Mouse (Mus musculus): ENCODE data around the gene Phf2. TPM values are rescaled to one million over a fixed set of nuclear protein-coding genes. Genes with fewer than 3 reads are reported as not detected.
"Not testable (repeated sequence)": the region's sequence is repeated elsewhere in the genome, so short reads cannot be mapped to it uniquely, and the experiment has no call there.

Phf2 gene
- total and polyA plus RNA-seq, 3 experiments, result 12.9 to 33.9 (median 30.0) TPM

DNA sequence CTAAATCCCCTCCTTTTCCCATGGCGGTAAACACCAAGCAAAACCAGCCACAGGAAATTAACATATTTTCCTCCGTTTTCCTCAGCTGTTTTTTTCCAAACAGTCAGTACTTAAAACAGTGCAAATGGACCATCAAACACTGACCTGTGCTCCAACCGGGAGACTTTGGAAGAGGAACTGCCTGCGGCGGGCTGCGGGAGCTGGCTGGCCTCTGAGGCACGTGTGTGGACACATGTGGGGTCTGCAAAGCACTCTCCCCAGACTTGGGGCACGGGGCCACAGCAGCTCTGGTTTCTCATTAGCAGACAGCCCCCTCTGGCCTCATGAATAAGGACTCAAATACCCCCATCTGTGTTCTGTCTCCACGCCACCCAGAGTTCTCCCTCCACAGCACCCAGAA is 59.9 kb downstream of the Phf2 start:
- intact Hi-C loops (cut with DNase I), result no loop called here
- no peaks in the 10 kb centered on the region for H3K79me2 ChIP-seq (replicated peaks; ENCODE audit: control insufficient read depth, insufficient read depth, low read length)
- no peak for DNase-seq

DNA sequence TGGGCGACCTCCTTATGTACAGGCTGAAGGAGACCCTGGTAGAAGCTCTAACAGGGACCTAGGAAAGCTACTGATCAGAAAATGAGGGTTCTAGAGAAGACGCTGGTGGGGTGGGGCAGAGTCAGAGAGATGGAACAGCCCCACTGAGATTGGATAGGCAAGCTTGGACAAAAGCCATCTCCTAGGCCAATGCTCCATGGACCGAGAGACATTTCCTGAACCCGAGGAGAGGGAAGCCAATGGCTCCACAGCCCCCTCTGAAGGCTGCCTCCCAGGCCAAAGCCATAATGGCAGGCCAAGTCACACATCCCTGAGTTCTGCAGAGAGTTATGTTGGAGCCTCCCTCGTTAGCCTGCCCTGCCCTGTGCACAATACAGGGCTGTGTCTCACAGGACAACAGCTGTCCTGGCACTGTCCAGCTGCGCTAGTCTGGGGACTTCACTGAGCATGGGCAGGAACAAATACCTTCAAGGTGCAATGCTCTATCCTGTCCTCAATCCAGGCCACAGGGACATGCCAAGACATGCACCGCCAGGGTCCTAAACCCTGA is 60.6 kb downstream of the Phf2 start:
- H3K4me1 ChIP-seq (ENCODE audit: control insufficient read depth, insufficient read depth, low read length), result no peaks in the 10 kb centered on the region
- intact Hi-C loops (cut with DNase I), result no loop called here
- no peaks in the 10 kb centered on the region for H3K79me2 ChIP-seq (replicated peaks; ENCODE audit: control insufficient read depth, insufficient read depth, low read length)
- TF ChIP-seq EP300 (IDR thresholded peaks at IDR 0.05; ENCODE audit: insufficient read depth, low read depth, low read length), result no peak
- TF ChIP-seq CTCF (IDR thresholded peaks at IDR 0.05), result no peak
- no peak for TF ChIP-seq POLR2A (IDR thresholded peaks at IDR 0.05; ENCODE audit: insufficient read depth, low read depth, low read length)
- H3K9ac ChIP-seq (ENCODE audit: low read depth, low read length), result no peak overlapping the region
- H3K27ac ChIP-seq, result no peak overlapping the region
- H3K27me3 ChIP-seq (ENCODE audit: control insufficient read depth, insufficient read depth, low read length), result no peaks in the 10 kb centered on the region
- 74% methylated on average over 7 of the region's 7 CpGs for WGBS
- H3K4me3 ChIP-seq, result no peak overlapping the region
- DNase-seq, result no peak
- no peaks in the 10 kb centered on the region for H3K36me3 ChIP-seq (ENCODE audit: control insufficient read depth, insufficient read depth, low read length)

More for the DNA sequence above, 59.9 kb downstream of the Phf2 start:
- Histone ChIP-seq H3K4me3 (no peak overlapping the region), H3K27me3 (ENCODE audit: control insufficient read depth, insufficient read depth, low read length) (no peaks in the 10 kb centered on the region), H3K4me1 (ENCODE audit: control insufficient read depth, insufficient read depth, low read length) (no peaks in the 10 kb centered on the region), H3K9ac (ENCODE audit: low read depth, low read length) (no peak overlapping the region), H3K36me3 (ENCODE audit: control insufficient read depth, insufficient read depth, low read length) (no peaks in the 10 kb centered on the region), H3K27ac (no peak overlapping the region)
- TF ChIP-seq EP300 (IDR thresholded peaks at IDR 0.05; ENCODE audit: insufficient read depth, low read depth, low read length), result no peak
- TF ChIP-seq POLR2A (IDR thresholded peaks at IDR 0.05; ENCODE audit: insufficient read depth, low read depth, low read length), result no peak
- TF ChIP-seq CTCF (IDR thresholded peaks at IDR 0.05), result no peak
- 77% methylated on average over 9 of the region's 9 CpGs for whole genome bisulfite sequencing

DNA sequence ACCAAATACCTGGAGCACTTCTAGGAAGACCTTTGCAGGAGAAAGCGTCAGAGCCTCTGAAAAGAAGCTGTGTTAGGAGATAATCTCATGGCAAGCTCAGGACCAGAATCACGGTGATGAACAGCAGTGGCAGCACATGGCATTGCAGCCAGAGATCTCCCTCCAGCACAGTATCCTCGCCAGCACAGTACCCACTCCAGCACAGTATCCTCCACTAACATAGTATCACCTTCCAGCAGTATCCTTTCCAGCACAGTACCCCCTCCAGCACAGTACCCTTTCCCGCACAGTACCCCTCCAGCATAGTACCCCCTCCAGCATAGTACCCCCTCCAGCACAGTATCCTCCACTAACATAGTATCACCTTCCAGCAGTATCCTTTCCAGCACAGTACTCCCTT is 61.3 kb downstream of the Phf2 start:
- H3K27ac ChIP-seq; H3K9ac ChIP-seq (ENCODE audit: low read depth, low read length); DNase-seq; H3K79me2 ChIP-seq (replicated peaks; ENCODE audit: control insufficient read depth, insufficient read depth, low read length); H3K4me3 ChIP-seq; H3K4me1 ChIP-seq (ENCODE audit: control insufficient read depth, insufficient read depth, low read length); intact Hi-C loops (cut with DNase I); H3K27me3 ChIP-seq (ENCODE audit: control insufficient read depth, insufficient read depth, low read length); H3K36me3 ChIP-seq (ENCODE audit: control insufficient read depth, insufficient read depth, low read length): not testable (repeated sequence)
- WGBS, result 88% methylated on average over 4 of the region's 4 CpGs

DNA sequence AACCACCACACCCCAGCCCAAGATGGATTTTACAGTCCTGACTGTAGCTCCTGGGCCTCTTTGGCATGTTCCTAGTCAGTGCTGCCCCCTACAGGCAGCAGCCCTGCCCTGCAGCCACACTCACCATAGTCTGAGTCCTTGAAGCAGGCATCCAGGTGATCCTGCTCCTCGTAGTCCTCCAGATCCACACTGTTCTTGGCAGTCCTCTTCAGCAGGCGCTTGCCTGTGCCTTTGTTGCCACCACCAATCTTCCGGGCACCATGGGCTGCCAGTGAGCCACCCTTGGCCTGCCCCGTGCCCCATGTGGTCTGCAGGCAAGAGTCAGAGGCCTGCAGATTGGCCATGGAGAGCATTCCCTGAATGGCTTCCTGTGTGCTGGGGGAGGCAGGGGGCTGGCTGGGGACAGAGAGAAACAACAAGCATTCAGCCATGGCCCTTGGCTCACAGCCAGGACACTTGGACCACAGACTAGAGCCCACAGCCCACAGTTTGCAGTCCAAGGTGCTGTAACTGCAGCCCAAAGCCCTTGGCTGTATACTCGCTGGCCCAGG is 63.4 kb downstream of the Phf2 start:
- Histone ChIP-seq H3K27me3 (ENCODE audit: control insufficient read depth, insufficient read depth, low read length) (no peaks in the 10 kb centered on the region), H3K9ac (ENCODE audit: low read depth, low read length) (no peak overlapping the region), H3K4me3 (no peak overlapping the region), H3K79me2 (replicated peaks; ENCODE audit: control insufficient read depth, insufficient read depth, low read length) (no peaks in the 10 kb centered on the region), H3K4me1 (ENCODE audit: control insufficient read depth, insufficient read depth, low read length) (no peaks in the 10 kb centered on the region), H3K36me3 (ENCODE audit: control insufficient read depth, insufficient read depth, low read length) (no peaks in the 10 kb centered on the region), H3K27ac (no peak overlapping the region)
- intact Hi-C loops (cut with DNase I), result no loop called here
- WGBS, result 68% methylated on average over 5 of the region's 5 CpGs
- TF ChIP-seq EP300 (IDR thresholded peaks at IDR 0.05; ENCODE audit: insufficient read depth, low read depth, low read length), result no peak
- peak; percentile 95 for TF ChIP-seq CTCF (IDR thresholded peaks at IDR 0.05)
- peak; percentile 43 to 70 for DNase-seq

DNA sequence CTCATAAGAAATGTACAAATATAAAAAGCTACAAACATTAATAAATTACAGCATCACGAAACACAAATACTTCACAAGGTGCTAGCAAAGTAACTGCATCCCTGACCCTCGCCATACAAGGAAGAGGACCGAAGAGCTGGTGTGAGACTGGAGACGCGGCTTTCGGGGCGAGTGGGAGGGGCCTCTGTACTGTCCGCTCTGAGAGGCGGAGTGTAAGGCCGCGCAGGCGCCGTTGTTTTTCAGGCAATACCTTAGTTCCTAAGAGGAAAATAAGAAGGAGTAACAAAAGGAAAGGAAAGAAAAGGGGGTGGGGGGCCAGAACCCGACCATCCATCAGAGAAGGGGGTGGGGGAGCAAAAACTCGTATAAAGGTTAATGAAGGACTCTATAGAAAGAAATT is 68.7 kb downstream of the Phf2 start:
- H3K79me2 ChIP-seq (replicated peaks; ENCODE audit: control insufficient read depth, insufficient read depth, low read length), result no peaks in the 10 kb centered on the region
- no peaks in the 10 kb centered on the region for H3K27me3 ChIP-seq (ENCODE audit: control insufficient read depth, insufficient read depth, low read length)
- TF ChIP-seq CTCF (IDR thresholded peaks at IDR 0.05), result no peak
- TF ChIP-seq EP300 (IDR thresholded peaks at IDR 0.05; ENCODE audit: insufficient read depth, low read depth, low read length), result no peak
- TF ChIP-seq POLR2A (IDR thresholded peaks at IDR 0.05; ENCODE audit: insufficient read depth, low read depth, low read length), result no peak
- 78% methylated on average over 15 of the region's 15 CpGs for WGBS
- H3K4me1 ChIP-seq (ENCODE audit: control insufficient read depth, insufficient read depth, low read length), result no peaks in the 10 kb centered on the region
- no peak overlapping the region for H3K9ac ChIP-seq (ENCODE audit: low read depth, low read length)
- no peaks in the 10 kb centered on the region for H3K36me3 ChIP-seq (ENCODE audit: control insufficient read depth, insufficient read depth, low read length)
- no peak overlapping the region for H3K4me3 ChIP-seq
- intact Hi-C loops (cut with DNase I), result loop anchor here (5.0 kb wide), 1 partner anchor 195 kb away; no protein-coding TSS in a partner anchor
- no peak overlapping the region for H3K27ac ChIP-seq
- no peak for DNase-seq

DNA sequence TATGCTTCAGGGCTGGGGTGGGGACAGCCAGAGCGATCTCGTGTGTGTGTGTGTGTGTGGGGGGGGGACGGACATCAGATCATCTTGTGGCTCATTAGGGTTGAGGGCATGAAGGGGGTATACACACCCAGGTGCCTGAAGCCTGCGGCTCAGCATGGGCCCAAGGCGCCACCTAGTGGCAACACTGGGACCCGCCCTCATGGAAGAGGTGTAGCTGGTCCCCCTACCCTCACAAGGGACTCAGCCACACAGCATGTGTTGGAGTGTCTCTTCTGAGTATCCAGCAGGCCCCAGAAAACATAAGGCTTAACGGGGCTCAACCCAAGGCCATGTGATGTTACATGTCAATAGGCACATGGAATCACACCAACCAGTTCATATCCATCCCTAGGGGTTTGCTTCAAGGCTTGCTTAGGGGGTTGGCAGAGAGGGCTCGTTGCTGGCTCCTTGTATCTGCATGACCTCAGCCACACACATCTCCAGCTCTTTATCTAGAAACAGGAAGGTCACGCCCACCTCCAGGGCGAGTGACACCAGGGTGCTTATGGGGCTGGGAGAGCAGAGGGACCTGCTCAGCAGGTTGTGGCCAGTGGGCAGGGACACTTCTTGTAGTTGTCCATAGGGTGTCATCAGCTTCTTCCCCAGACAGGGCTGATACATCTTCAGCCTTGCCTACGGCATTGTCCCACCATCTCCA is 69.9 kb downstream of the Phf2 start:
- Histone ChIP-seq H3K4me1 (ENCODE audit: control insufficient read depth, insufficient read depth, low read length) (no peaks in the 10 kb centered on the region), H3K36me3 (ENCODE audit: control insufficient read depth, insufficient read depth, low read length) (no peaks in the 10 kb centered on the region), H3K9ac (ENCODE audit: low read depth, low read length) (no peak overlapping the region), H3K27ac (no peak overlapping the region), H3K79me2 (replicated peaks; ENCODE audit: control insufficient read depth, insufficient read depth, low read length) (no peaks in the 10 kb centered on the region), H3K27me3 (ENCODE audit: control insufficient read depth, insufficient read depth, low read length) (no peaks in the 10 kb centered on the region), H3K4me3 (no peak overlapping the region)
- peak; percentile 51 to 77 for DNase-seq
- 27% methylated on average over 11 of the region's 11 CpGs for WGBS
- intact Hi-C loops (cut with DNase I), result loop anchor here (1.0 to 5.0 kb wide), 2 partner anchors 148 to 196 kb away; no protein-coding TSS in a partner anchor
- no peak for TF ChIP-seq POLR2A (IDR thresholded peaks at IDR 0.05; ENCODE audit: insufficient read depth, low read depth, low read length)
- TF ChIP-seq CTCF (IDR thresholded peaks at IDR 0.05), result peak; percentile 88
